Mouse (Mus musculus): ENCODE data around the gene Ccz1.

Gene Ccz1

DNA sequence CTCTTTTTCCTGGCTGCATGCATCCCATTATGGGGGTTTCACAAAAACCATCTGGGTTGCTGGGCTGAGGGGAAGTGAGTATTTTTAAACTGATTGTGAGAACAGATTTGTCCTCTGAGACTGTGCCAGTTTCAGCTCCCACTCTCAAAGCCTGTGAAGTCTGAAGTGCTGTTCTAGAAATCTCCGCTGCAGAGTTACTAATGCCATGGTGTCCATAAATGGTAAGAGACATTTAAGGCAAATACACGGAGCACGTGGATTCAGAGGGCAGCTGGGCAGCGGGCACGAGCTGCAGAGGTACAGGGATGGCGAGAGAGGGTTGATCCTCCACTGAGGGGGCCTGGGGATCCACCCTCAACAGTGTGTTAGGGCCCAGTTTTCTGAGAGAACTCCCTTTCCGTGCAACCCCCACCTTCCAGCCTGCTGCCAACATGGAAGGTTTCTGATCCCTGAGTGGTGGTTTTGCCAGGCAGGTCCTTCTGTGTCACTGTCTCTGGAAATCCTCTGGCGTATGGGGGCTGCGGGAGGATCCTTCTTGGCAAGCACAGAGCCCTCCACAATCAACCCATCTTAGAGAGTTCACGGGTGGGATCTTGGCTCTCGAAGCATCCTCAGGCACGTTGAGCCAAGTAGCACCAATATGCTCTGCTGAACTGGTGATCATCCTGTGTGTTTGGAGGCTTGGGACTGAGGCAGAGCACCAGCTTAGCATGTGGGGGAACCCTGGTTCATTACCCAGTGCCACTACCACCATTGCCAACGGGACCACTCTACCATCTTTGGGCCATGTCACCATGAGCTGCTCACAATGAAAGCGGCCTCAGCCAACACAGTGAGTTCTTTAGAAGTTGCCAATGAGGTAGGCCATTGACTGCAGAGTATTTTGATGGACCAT, 71.2 kb downstream of the Ccz1 start:
- no peak for DNase-seq (ENCODE audit: low read depth, low spot score)

DNA sequence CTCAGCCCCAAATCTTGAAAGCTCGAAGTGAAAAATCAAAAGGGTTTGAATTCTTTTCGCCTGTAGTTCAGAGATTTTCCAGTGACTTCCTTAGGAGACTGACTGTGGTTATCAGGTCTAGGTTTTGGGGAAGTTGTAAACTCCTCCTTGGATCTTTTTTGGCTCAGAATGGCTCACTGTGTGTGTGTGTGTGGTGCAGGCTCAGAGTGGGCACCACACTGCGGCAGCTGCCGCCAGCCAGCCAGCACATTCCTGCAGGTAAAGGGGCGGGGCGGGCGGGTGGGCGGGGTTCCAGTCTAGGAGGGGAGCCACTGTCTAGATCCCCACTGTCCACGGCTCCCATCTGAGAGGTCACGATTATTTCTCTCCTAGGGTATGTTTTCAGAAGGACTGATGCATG, 73.1 kb downstream of the Ccz1 start:
- DNase-seq (ENCODE audit: low read depth, low spot score): no peak

All from A20 (cell line).